Mouse (Mus musculus) thymus, postnatal 0 days (tissue): ENCODE measurements around the gene Cct7. TPM values are rescaled to one million over a fixed set of nuclear protein-coding genes. Genes with fewer than 3 reads are reported as not detected.

ENCODE experiments used
- DNase-seq: peaks from one replicate; pipeline ENCODE4 v3.0.0-alpha.2; 2015; ENCODE audit warnings: low spot score
- polyA plus RNA-seq: library from polyadenylated mRNA; unstranded; fragments of >200 nt; fragmentation: Nextera tagmentation; extraction: Ambion mirVana; gene quantifications from 2 replicates; pipeline ENCODE4 v1.2.1, GENCODE M21; 2015

Gene Cct7
- polyA plus RNA-seq, 1 experiment from 2014 or later: 415 TPM

DNA sequence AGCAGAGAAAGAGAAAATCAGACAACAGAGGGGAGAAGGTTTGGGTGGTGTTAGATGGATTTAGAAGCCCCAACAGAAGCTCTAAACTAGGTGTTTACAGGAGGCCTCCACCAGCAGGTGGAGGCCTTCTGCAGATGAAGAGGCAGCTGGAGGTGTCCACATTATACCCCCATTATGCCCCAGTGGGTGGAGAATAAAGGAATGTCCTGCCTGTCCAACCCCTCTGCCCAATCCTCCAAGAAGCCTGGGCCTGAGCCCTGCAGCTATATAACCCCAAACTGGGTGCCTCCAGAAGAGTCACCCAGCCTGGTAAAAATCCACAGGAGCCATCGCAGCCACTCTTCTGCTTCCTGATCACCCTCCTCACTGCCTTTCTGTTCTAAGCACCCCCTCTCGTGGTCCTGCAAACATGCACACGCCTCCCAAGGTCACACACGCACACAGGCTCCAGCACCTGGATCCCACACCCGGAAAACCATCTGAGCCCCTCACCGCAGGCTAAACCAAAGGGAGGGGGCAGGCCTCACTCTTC is 50.3 kb downstream of the Cct7 start:
- no peak for DNase-seq

- no peak for DNase-seq
These were observed 51.0 kb downstream of the Cct7 start for GRCm38 (mm10) chr6:85502103-85502910.

- no peak for DNase-seq
These were observed 51.6 kb downstream of the Cct7 start, which contains the start of gene Fbxo41 for GRCm38 (mm10) chr6:85502911-85503250. TSS of gene Fbxo41 (minus strand) at chr6:85502994.

DNA sequence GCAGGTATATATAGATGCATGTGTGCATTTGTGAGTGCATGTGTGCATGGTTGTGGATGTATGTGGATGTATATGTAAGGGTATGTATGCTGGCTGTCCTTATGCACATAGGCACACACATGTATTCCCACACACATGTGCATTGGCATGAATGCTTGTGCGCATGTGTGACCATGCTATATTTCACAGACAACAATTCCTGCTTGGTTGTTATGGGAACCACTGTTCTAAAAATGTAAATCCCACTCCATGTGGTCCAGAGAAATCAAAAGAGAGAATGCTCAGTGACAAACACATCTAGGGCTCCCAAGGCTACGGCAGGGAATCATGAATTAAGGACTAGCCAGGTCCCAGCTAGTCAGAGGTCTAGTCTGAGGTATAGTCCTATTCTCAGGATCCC is 53.6 kb downstream of the Cct7 start:
- DNase-seq: no peak

DNA sequence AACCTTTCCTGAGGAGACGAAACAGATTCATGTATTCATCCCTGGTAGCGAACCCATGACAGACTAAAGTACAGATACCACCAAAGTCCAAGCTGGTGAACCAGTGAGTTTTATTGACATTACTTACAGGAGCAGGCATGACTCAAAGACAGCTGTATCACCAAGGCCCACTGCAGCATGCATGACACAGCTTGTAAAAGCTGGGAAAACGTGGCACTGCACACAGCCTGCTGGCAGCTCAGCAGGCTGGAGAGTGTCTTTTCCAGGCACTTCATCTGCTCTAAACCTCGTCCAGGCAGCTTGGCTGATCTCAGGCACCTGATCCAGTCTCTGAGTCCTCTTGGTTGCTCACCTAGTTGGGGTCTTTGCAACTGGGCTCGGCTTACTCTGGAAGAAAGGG is 57.3 kb downstream of the Cct7 start:
- DNase-seq: no peak

- no peak for DNase-seq
These were observed 59.2 kb downstream of the Cct7 start for GRCm38 (mm10) chr6:85510476-85510875.

DNA sequence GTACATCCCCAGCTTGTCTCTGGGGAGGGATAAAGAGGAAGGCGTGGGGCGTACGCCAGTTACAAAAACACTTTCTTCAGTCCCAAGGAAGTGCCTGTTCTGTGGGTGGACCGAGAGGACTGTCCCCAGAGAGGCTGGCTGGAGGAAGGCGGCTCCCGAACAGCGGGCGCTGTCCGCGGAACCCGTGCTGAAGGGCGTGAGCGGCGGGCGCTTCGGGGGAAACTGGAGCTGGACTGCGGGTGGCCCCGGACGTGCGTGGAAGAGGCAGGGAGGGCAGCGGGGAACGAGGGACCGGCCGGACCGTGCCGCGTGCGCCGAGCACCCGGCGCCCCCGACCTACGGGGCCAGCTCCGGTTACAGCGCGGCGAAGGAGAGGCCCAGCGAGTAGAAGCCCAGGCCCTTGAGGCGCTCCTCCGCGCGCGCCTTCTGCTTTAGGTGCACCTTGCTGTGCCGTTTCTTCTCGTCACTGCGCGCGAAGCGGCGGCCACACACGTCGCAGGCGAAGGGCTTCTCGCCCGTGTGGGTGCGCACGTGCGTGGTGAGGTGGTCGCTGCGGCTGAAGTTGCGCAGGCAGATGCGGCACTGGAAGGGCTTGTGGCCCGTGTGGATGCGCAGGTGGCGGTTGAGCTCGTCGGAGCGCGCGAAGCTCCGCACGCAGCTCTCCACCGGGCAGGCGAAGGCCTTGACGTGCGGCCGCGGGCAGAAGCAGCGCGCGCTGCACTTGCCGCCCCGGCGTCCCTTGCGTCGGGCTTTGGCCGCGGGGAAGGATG is 60.2 kb downstream of the Cct7 start:
- no peak for DNase-seq

GRCm38 (mm10) chr6:85512056-85512440 is 60.7 kb downstream of the Cct7 start:
- DNase-seq: no peak

DNA sequence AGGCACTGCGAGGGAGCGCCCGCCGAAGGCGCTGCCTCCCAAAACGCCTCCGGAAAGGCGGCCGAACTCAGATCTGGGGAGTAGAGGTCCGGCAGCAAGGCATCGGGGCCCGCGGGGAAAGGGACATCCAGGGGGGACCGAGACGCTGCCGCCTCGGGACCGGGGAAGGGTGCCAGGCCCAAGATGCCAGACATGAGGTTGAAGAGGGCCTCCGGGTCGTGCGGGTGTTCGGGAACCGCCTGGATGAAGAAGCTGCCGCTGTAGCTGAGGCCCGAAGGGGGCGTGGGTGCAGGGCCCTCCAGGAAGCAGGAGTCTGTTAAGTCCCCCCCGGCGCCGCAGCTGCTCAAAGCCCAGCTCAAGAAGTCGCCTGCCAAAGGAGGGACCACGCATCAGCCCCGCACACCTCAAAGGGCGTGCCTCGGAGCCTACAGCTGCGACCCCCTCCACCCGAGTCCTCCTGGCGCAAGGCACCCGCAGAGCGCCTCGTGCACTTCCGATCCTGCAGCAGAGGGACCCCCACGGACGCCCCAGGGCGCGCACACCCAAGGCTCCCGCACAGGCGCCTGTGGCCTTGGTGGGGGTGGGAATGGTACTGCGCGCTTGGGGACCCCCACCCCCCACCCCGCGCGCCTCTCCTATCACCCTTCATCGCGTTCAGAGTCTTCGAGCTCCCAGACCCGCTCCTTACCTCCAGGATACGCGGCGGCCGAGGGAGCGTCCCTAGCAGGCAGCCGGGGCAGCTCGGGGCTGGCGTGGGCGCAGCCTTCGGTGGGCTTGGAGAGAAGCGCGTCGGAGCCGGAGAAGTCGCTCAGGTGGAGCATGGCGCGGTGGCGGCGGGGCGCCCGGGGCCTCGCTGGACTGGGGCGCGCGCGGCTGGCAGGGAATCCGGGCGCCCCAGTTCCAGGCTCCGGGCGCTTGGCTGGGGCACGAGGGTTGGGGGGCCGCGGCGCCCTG is 61.5 kb downstream of the Cct7 start:
- no peak for DNase-seq

- DNase-seq: peak; percentile 40
These were observed 62.2 kb downstream of the Cct7 start, which contains the start of gene Egr4 for GRCm38 (mm10) chr6:85513531-85513910. TSS of gene Egr4 (minus strand) at chr6:85513589.

DNA sequence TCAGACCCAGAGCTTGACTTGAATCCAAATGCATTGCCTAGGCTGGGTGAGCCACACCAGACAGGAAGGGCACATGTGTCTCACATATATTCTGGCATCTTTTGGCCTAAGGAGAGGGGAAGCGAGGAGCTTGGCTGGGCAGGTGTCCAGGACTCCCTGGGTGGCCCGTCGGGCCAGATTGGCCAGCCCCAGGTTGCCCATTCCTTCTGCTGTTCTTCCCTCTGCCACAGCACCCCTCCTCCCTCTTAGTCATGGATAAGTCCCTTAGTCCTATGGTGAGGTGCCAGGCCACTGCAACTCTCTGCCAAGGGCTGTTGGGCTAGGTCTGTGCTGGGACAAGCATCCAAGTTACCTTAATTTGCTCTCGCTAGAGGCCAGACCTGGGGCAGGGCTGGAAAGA is 64.6 kb downstream of the Cct7 start:
- no peak for DNase-seq

Other genes with a start within 250 kb of the Cct7 start
- 4.4 and 5.1 TPM in 2 replicates for gene Sfxn5, start 118.1 kb upstream of the Cct7 start, polyA plus RNA-seq
- gene Rab11fip5, start 76.9 kb upstream of the Cct7 start, polyA plus RNA-seq: 4.3 and 4.7 TPM in 2 replicates
- 0.22 TPM in 1 of 2 replicates, not detected in the other for gene Noto, start 27.6 kb upstream of the Cct7 start, polyA plus RNA-seq
- gene Smyd5, start 19.5 kb upstream of the Cct7 start, polyA plus RNA-seq: 28.6 and 29.1 TPM in 2 replicates
- 51.9 and 56.7 TPM in 2 replicates for gene Pradc1, start 456 bp downstream of the Cct7 start, polyA plus RNA-seq
- 0.04 TPM in 1 of 2 replicates, not detected in the other for gene Fbxo41, start 51.5 kb downstream of the Cct7 start, polyA plus RNA-seq
- gene Egr4, start 62.1 kb downstream of the Cct7 start, polyA plus RNA-seq: 0.05 TPM in 1 of 2 replicates, not detected in the other
- 2.6 and 2.9 TPM in 2 replicates for gene Alms1, start 136.0 kb downstream of the Cct7 start, polyA plus RNA-seq